Mouse (Mus musculus): ENCODE measurements at regions not wholly inside any gene's neighbourhood (a gene's known extent, or its start where the extent isn't known, plus 50 kb on each side); places are given as distances from the start of the nearest gene placed in this dataset.

GRCm38 (mm10) chr6:139214488-139214887 lies 287.3 kb downstream of the Rergl start:
- TF ChIP-seq CTCF (IDR thresholded peaks at IDR 0.05; ENCODE audit: extremely low read depth, insufficient read length, insufficient replicate concordance, low read depth, low read length) (no peak), POLR2A (IDR thresholded peaks at IDR 0.05; ENCODE audit: low read depth, low read length) (no peak)
